Mouse (Mus musculus) erythroblast, adult 5-6 weeks (primary cell): ENCODE measurements around the gene Zc3h15. TPM values are rescaled to one million over a fixed set of nuclear protein-coding genes. Genes with fewer than 3 reads are reported as not detected.

Experiments used
- ATAC-seq: replicated peaks from 2 replicates; pipeline ENCODE4 v1.8.0; 2016; ENCODE audit warnings: moderate number of reproducible peaks, mild to moderate bottlenecking, moderate TSS enrichment, inconsistent platforms; ENCODE audit not compliant: poor library complexity, low FRiP score, severe bottlenecking
- total RNA-seq, 2 experiments: library from RNA; stranded (forward) in 1 of 2; stranded (reverse) in 1 of 2; fragments of 150-400 nt in 1 of 2; fragments of 200-764, 138-1000 nt in 1 of 2; gene quantifications; 2 replicates each; pipeline versions ENCODE4 v1.2.3 to v1.2.4; 2015 to 2017; ENCODE audit warnings: low replicate concordance in 2 of 2

Zc3h15 gene
- total RNA-seq, 2 experiments from 2014 or later: 54.6 to 96.3 TPM

DNA sequence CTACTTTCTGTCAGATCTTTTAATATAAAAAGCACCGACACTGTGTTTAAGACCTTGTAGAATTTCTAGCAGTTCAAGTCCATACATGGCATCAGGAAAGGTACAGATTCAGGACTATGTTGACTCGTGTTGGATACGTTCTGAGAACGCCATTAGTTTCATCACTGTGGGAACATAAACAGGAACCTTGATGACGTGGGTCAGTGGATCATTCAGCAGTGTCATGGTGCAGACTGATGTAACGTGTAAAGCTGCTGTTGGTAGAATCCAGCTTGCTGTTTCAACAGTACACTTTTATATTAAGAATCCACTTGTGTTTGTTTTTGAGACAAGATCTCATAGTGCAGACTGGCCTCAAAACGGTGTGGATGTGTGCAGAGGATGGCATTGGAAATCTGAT lies 28.8 kb downstream of the Zc3h15 start:
- no peak for ATAC-seq

DNA sequence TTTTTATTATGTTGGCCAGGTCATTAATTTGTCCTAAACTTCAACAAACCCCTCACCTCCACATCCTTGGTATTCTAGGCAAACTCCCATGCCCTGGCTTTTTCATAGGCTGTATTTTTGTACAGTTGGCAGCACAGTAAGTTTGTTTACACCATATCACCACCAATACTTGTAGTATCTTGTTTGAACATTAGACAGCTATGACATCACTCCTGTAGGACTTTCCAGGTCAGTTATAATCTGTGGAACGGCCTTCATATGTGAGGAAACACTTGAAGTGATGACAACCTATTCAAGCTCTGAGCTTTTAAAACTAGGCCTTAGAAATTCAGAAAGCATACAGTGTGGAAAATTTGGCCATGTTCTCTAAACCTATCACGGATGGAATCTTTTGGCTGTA lies 29.6 kb downstream of the Zc3h15 start:
- no peak for ATAC-seq

DNA sequence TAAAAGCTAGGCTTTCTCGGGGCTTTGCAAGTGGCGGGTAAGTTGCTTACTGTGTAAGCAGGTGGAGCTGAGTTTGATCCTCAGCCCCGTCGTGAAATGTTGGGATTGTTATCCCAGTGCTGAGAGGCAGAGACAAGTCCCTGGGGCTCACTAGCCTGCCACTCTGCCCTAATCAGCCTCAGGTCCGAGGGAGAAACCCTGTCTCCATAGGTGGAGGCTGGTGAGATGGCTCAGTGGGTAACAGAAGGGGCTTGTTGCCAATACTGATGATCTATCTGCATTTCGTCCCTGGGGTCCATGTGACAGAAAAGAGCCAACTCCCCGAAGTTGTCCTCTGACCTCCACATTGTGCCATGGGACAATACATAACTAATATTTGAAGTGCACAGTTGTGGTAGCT lies 30.2 kb downstream of the Zc3h15 start:
- no peak for ATAC-seq

DNA sequence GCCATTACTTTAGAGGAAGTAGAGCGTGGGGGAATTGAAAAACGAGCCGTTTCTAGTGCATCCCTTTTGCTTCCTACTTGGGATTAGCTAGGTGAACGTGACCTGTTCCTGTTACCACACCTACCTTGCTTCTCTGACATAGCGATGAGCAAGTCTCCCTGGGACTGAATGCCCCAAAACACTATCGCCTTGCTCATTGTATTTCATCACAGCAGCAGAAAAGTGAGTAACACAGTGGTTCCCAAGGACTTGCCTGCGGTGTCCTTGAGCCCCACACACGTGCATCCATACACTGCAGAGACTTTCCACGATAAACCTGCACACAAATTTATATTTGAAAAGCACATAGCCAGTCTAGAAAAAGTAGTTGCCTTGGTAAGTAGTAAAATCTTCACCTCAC lies 30.7 kb downstream of the Zc3h15 start:
- no peak for ATAC-seq

DNA sequence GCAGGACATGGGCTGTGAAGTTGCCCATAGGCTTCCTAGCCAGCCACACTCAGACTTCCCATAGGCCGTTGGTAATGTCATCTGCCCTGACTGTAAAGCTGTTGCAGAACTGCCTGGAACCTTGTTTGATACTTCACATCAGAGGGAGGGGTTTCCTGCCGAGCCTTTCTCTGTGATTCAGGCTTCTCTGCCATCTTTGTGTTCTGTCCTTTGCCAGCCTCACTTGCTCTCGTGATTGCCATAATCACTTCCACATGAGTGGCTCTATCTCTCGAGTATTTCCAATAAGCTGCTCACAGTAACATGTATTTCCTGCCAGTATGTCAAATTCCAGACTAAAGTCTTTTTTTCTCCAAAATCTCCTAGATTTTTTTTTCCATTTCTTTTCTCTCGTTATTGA lies 31.4 kb downstream of the Zc3h15 start:
- ATAC-seq: no peak

DNA sequence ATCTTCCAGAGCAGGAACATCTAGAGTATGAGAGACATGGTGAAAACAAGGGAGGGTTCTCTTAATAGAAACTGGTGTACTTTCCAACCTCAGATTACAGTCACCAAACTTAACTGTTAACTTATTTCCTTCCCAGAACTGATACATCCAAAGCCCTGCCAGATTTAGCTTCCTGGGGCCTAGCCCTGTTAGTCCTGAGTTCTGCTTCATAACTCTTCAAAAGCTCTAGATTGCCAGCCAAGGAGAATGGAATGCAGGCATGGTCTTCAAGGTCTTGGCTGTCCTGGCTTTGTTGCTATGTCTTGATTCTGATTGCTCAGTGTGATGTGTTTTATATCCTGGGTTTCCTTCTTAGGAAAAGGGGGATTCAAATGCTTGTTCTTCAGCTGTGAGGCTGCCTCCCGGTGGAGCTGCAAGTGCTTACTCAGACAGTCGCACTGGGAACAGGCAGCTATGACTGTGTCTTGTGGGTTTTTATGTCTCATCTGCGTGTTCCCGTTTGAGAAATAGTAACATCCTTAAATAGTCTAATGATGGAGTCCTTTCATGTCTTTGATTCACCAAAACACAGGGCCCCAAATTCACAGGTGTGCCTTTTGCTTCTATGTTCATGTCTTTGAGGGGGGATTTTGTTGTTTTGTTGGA lies 32.1 kb downstream of the Zc3h15 start:
- ATAC-seq: no peak

DNA sequence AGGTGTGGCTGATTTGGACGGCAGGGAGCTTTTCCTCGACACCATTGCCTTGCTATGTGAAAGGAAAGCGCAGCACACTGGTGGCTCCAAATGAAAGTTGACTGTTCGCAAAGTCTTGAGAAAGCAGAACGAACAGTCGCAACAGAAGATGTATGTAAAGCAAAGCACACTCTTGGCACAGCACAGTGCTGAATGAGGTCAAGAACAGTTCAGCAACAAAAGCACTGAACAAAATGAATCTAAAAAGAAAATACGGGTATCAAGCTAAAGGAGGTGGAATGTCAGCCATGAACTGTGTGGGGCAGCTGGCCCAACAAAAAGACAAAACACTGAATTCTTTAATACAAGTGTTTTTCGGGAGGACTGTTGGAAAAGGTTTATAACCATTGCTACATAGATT lies 37.1 kb downstream of the Zc3h15 start:
- no peak for ATAC-seq

DNA sequence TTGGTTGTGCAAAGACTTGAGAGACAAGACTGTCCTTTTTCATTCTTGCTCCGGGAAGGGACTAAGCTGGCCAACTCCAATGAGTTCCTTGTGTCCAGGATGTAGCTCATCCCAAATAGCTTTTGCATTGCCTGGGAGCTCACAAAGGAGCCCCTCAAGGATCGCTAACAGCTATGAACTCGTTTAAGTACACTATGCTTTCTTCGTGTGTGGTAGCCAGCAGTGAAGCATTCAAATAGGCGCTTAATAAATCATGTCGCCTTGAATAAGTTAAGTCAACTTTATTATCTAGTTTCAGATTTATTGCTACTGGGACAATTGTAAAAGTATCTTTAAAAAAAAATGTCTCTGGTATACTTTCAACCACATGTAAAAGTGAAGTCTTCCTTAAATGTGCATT lies 37.5 kb downstream of the Zc3h15 start:
- no peak for ATAC-seq

DNA sequence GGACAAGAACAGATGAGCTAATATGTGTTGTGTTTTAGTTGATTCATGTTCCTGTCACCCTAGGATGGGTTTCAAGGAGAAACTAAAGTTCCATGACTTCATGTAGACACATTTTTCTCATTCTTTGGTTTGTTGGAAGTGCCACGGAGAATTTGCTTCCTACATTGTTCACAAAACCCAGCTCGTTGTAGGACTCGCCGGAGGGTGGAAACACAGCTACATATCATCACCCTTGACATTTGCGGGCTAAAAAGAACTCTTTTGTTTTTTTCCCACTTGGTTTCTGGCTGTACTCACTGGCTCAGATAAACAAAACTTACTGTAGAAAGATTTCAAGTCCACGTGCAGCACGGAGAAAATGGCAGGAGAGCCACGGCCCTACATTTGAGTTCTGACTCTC lies 38.0 kb downstream of the Zc3h15 start:
- no peak for ATAC-seq

DNA sequence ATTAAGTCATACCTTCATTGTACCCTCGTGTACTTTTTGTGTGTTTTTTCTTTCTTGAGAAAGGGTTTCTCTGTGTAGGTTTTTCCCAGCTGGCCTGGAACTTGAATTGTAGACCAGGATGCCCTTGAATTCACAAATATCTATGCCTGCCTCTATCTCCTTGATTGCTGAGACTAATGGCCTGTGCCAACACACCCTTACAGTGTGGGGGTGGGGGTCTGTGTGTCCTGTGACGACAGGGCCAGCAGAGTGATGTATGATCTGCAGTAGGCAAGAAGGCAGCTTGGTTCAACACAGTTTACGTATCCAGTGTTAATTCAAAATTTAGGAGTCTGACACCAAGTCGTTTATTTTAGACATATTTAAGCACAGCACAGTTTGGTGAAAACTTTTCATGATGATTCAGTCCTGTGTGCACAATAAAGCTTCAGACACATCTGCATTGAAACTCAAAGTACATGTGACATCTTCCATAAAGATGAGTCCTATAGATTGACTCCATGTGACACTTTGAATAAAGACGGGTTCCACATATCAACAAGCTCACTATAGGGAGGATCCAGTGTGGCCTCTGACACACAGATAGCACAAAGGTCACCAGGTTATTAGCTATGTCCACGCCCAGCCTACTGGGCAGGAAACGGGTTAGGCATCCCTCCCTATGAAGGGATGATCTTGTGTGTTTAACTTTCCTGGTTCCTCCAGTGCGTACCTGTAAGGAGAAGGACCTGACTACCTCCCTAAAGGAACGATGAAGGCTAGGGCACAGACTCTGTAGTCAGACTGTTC lies 39.7 kb downstream of the Zc3h15 start:
- ATAC-seq: no peak

DNA sequence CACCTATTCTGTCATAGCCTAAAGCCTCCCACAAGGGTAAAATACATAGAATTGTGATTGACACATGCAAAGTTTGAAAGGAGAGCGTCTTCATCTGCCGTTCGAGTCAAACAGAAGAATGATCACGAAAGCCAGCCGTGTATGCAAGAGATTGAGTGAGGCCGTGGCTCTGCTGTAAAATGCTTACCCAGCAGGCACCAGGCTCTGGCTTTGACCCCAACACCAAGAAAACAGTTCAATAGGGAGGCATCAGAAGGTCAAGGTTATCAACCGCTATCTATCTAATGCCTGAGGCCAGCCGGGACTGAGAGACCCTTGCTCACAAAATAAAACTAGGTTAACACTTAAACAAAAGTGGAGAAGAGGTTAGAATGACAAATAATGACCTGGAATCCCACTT lies 40.5 kb downstream of the Zc3h15 start:
- ATAC-seq: no peak

DNA sequence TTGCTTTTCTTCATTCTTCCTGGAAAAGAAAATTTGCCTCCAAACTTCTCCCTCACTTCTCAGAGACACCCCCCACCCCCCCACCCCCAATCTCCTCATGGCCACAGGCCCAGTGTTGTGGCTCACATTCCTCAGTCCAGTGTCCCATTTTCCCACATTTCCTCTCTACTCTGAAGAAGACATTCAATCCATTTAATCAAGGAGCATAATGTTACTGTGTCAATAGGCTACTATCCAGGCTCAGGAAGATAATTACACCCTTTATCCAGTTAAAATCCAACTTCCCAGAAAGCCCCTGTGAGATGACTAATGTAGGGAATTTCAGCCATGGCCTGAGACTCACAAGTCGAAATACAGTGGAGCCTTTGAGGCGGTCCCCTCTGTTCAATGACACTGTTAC lies 46.1 kb downstream of the Zc3h15 start:
- ATAC-seq: no peak

DNA sequence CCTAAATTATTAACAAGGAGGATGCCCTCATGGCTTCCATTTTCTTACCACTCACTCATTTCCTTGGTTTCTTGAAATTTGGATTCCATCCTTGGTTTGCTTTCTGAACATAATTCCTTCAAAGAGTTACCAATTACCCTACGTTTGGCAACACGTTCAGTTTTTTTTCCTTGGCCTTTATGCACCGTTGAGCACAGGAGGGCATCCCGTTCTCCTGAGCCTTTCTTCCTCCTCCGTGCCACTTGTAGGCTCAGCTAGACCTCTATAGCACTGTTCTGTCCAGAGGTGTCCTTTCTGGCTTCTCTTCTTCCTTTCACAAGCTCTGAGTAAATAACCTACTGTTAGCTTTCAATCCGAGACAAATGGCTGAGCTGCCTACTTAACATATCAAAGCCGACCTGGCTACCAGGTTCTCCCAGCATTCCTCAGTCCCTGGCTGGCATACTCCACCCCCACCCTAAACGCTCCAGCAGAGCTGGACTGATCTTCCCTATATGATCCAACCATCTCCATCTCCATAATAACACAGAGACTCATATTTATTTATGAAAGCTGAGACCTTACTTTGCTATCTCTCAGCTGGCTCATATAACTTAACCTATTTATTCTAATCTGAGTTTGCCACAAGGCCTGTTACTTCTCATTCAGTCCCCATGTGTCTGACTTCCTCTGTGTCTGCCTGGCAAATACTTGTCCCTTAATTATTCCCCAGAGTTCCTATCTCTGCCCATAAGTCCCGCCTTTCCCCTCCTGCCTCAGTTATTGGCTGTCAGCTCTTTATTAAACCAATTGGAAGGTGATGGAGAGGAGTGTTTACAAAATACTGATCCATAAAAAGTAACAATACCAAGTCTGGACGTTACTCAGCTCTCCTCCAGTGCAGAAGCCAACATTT lies 48.7 kb downstream of the Zc3h15 start:
- ATAC-seq: no peak

DNA sequence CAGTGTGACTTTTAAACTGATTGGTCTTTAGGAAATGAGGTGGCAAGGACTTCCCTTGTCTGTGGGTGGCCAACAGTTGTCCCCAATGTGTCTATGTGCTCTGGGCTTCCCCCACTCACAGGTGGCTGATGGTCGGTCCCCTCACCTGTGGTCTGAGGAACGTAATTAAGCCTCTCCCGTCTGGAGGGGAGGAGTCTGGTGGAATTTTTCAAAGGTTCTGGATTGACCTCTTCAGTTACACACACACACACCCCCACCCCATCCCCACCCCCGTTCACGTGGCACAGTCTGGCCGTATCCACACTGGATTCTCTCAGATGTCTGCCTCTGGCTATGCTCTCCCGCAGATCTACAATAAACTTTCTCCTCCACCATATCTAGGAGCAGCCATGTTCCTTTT lies 49.8 kb downstream of the Zc3h15 start:
- ATAC-seq: no peak

DNA sequence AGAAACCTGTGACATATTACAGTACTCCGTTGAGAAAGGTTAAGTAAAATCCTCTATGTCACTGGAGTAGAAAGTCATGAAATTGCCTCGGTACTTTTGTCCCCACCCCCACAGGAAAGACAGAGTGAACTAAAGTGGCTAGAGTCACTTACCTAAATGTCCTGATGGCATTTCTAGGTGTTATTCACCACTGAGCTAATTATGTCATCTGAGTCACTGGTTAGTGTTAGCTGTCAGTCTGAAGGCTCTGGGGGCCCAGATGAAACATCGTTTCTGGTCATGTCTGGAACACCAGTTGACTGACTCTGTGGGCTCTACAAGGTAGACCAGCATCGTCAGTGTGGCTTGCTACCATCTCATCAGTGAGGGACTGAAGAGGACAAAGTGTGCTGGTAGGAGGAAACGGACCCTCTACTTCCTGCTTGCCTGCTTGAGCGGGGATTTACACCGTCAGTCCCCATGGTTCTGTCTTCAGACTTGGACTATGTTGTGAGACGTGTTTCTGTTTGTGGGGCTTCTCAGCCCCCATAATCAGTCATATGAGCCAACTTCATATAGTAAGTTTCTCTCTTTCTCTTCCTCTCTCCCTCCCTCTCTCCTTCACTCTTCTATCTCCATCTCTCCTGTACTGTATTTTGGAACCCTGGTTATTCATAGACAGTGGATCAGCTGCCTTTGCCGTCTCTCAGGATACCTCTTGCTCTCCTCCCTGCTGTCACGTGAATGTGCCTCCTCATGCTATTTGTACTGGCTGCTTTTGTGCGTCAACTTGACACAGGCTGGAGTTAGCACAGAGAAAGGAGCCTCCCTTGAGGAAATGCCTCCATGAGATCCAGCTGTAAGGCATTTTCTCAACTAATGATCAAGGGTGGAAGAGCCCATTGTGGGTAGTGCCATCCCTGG lies 51.4 kb downstream of the Zc3h15 start:
- no peak for ATAC-seq

DNA sequence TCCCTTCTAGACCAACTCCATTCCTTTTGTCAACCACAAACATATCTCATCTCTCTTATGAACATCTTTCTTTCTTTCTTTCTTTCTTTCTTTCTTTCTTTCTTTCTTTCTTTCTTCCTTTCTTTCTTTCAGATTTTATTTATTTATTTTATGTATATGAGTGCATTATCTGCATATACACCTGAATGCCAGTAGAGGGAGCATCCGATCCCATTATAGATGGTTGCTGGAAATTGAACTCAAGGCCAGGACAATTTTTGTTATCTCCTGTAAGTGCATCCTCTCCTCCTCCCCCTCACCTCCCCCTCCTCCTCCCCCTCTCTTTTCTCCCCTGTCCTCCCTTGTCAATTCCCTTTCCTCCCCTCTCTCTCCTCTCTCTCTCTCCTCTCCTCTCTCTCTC lies 54.2 kb downstream of the Zc3h15 start:
- no peak for ATAC-seq

DNA sequence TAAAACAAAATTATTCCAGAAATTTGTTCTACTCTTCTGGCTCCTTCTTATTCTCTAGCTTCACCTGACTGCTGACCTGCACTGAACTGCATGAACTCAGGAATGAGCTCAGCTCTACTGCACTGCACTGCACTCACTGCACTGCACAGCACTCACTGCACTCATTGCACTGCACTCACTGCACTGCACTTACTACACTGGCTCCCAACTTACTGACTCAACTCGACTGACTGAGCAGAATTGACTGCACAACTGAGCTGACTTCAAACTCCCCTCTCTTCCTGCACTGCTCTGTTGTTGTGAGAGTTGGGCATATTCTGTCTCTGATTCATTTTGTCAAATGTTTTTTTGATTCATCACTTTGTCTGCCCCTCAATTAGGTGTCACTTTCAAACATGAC lies 55.1 kb downstream of the Zc3h15 start:
- no peak for ATAC-seq

DNA sequence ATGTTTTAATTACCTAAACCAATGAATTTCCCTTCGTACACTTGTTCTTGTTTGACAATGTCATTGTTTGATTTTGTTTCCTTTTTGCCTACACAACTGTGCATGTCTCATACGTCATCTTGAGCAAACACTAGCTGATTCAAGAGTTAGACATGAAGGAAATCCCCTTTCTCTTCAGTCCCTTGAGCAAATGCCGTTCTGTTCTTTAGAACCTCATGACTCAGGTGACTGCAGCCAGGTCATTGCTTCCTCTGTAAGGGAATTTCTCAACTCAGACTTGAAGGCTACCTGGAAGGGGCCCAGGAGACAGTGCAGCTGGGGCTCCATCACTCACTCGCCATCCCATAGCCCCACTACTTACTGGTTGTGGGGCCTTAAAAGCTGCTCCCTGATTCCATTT lies 56.4 kb downstream of the Zc3h15 start:
- no peak for ATAC-seq

DNA sequence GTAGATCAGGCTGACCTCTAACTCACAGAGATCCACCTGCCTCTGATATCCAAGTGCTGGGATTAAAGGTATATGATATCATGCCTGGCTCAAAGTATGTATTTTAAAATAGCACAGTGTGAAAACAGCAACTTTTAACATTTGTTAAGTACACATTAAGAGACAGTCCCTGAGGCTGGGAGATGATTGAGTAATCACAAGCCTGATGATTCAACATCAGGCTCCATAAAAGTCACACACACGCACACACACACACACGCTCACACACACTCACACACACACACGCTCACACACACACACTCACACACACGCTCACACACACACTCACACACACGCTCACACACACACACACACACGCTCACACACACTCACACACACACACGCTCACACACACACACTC lies 58.2 kb downstream of the Zc3h15 start:
- no peak for ATAC-seq
